Mouse (Mus musculus): Measurements from ENCODE around the gene Auts2. TPM values are rescaled to one million over a fixed set of nuclear protein-coding genes. Genes with fewer than 3 reads are reported as not detected.

The Auts2 gene
- polyA plus RNA-seq, 1 experiment, result 0.01 TPM

GRCm38 (mm10) chr5:132385244-132385855 is 157.8 kb downstream of the Auts2 start:
- Histone ChIP-seq H3K27me3 (ENCODE audit: control insufficient read depth) (no peaks in the 10 kb centered on the region), H3K36me3 (ENCODE audit: control insufficient read depth) (no peaks in the 10 kb centered on the region)
- TF ChIP-seq TAL1 (IDR thresholded peaks at IDR 0.05; ENCODE audit: low read length), result no peak
- no peak for TF ChIP-seq GATA1 (IDR thresholded peaks at IDR 0.05; ENCODE audit: low read length)

GRCm38 (mm10) chr5:132380261-132380660 is 162.9 kb downstream of the Auts2 start:
- Histone ChIP-seq H3K9me3 (ENCODE audit: control insufficient read depth, low read length) (no peaks in the 10 kb centered on the region), H3K27me3 (ENCODE audit: control insufficient read depth) (no peaks in the 10 kb centered on the region), H3K36me3 (ENCODE audit: control insufficient read depth) (no peaks in the 10 kb centered on the region)

More at GRCm38 (mm10) chr5:132385244-132385855, 157.8 kb downstream of the Auts2 start:
- Histone ChIP-seq H3K9me3 (ENCODE audit: control insufficient read depth, low read length) (no peaks in the 10 kb centered on the region), H3K4me1 (ENCODE audit: control insufficient read depth) (no peaks in the 10 kb centered on the region), H3K4me3 (replicated peaks) (no peak overlapping the region)

DNA sequence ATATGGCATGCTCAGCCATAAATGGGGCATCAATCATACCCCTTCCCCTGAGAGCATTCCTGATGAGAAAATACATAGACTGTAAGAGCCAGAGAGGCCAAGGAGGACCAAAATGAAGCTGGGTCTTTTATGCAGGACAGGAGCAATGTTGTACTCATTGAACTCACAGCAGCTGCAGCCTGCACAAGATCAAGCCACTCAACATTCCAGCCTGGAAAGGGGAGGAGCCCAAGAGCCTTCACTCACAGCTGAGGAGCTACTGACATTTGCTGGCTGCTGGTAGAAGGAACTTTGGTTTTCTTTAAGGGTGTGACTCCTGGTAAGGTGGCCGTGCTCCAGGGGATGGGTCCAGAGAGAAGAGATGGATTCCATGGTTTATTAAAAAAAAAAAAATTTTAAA is 164.2 kb downstream of the Auts2 start:
- TF ChIP-seq TAL1 (IDR thresholded peaks at IDR 0.05; ENCODE audit: low read length) (no peak), GATA1 (IDR thresholded peaks at IDR 0.05; ENCODE audit: low read length) (no peak)
- H3K9me3 ChIP-seq (ENCODE audit: control insufficient read depth, low read length), result no peaks in the 10 kb centered on the region
- no peaks in the 10 kb centered on the region for H3K27me3 ChIP-seq (ENCODE audit: control insufficient read depth)
- H3K4me1 ChIP-seq (ENCODE audit: control insufficient read depth), result no peaks in the 10 kb centered on the region
- H3K4me3 ChIP-seq (replicated peaks), result no peak overlapping the region
- H3K36me3 ChIP-seq (ENCODE audit: control insufficient read depth), result no peaks in the 10 kb centered on the region

More at GRCm38 (mm10) chr5:132380261-132380660, 162.9 kb downstream of the Auts2 start:
- Histone ChIP-seq H3K4me1 (ENCODE audit: control insufficient read depth) (no peaks in the 10 kb centered on the region), H3K4me3 (replicated peaks) (no peak overlapping the region)
- TF ChIP-seq GATA1 (IDR thresholded peaks at IDR 0.05; ENCODE audit: low read length) (no peak), TAL1 (IDR thresholded peaks at IDR 0.05; ENCODE audit: low read length) (no peak)

GRCm38 (mm10) chr5:132375130-132375529 is 168.0 kb downstream of the Auts2 start:
- TF ChIP-seq TAL1 (IDR thresholded peaks at IDR 0.05; ENCODE audit: low read length) (no peak), GATA1 (IDR thresholded peaks at IDR 0.05; ENCODE audit: low read length) (no peak)
- H3K9me3 ChIP-seq (ENCODE audit: control insufficient read depth, low read length), result no peaks in the 10 kb centered on the region
- no peak overlapping the region for H3K4me3 ChIP-seq (replicated peaks)
- H3K27me3 ChIP-seq (ENCODE audit: control insufficient read depth), result no peaks in the 10 kb centered on the region
- peaks cover 7% of the 10 kb centered on the region; the same call in 1 of the 2 replicates for H3K4me1 ChIP-seq (ENCODE audit: control insufficient read depth)
- no peaks in the 10 kb centered on the region for H3K36me3 ChIP-seq (ENCODE audit: control insufficient read depth)

DNA sequence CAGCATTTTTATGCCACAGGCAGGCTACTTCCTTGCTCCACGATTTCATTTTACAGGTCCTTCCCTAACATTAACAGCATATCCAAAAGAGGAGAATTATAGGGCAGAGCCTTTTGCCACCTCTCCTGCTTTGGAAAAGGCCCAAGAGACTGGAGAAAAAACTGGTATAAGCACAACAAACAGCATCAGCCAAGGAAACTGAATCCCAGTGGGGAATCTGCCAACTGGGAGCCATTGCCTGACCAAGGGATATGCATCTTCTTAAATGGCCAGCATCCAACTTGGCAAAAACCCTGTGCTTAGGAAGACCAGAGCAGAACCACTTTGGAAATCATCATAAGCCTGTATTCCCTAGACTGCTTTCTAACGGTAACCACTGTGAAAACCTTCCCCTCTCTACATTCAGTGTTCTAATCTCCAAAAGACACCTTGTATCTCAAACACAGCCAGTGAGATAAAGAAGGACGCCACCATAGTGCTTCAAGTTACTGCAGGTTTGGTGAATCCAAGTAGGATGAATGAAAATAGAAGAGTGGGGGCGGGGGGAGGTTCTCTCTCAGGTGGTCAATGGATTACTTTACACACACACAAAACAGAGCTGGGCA is 169.6 kb downstream of the Auts2 start:
- Histone ChIP-seq H3K4me3 (replicated peaks) (no peak overlapping the region), H3K36me3 (ENCODE audit: control insufficient read depth) (no peaks in the 10 kb centered on the region), H3K27me3 (ENCODE audit: control insufficient read depth) (no peaks in the 10 kb centered on the region), H3K9me3 (ENCODE audit: control insufficient read depth, low read length) (no peaks in the 10 kb centered on the region), H3K4me1 (ENCODE audit: control insufficient read depth) (peaks cover 7% of the 10 kb centered on the region; the same call in 1 of the 2 replicates)
- TF ChIP-seq TAL1 (IDR thresholded peaks at IDR 0.05; ENCODE audit: low read length) (no peak), GATA1 (IDR thresholded peaks at IDR 0.05; ENCODE audit: low read length) (no peak)

GRCm38 (mm10) chr5:132372605-132373004 is 170.5 kb downstream of the Auts2 start:
- H3K9me3 ChIP-seq (ENCODE audit: control insufficient read depth, low read length), result no peaks in the 10 kb centered on the region
- H3K4me1 ChIP-seq (ENCODE audit: control insufficient read depth), result peaks cover 7% of the 10 kb centered on the region; the same call in 1 of the 2 replicates
- TF ChIP-seq GATA1 (IDR thresholded peaks at IDR 0.05; ENCODE audit: low read length) (no peak), TAL1 (IDR thresholded peaks at IDR 0.05; ENCODE audit: low read length) (no peak)
- no peaks in the 10 kb centered on the region for H3K36me3 ChIP-seq (ENCODE audit: control insufficient read depth)
- no peak overlapping the region for H3K4me3 ChIP-seq (replicated peaks)
- H3K27me3 ChIP-seq (ENCODE audit: control insufficient read depth), result no peaks in the 10 kb centered on the region

DNA sequence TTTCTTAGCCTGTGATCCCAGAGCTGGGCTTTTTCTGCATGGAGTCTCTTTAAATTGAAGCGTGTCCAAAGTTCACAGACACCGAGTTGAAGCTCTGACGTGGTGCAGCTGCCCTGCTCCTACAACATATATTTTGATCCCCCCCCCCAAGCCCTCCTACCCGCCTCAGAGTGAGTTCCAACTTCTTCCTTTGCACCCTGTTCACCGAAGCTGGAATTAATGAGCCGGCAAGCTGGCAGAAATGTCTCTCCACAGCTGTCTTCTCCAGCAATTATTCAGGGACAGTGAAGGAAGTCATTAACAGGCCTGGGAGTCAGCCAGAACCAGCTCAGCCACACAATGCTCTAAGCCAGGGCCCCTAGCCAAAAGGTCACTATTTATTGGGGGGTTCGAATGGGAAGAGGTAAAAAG is 174.5 kb downstream of the Auts2 start:
- Histone ChIP-seq H3K9me3 (ENCODE audit: control insufficient read depth, low read length) (no peaks in the 10 kb centered on the region), H3K36me3 (ENCODE audit: control insufficient read depth) (no peaks in the 10 kb centered on the region), H3K4me1 (ENCODE audit: control insufficient read depth) (peaks cover 5% of the 10 kb centered on the region; the same call in 1 of the 2 replicates), H3K27me3 (ENCODE audit: control insufficient read depth) (no peaks in the 10 kb centered on the region), H3K4me3 (replicated peaks) (no peak overlapping the region)
- TF ChIP-seq TAL1 (IDR thresholded peaks at IDR 0.05; ENCODE audit: low read length), result no peak
- no peak for TF ChIP-seq GATA1 (IDR thresholded peaks at IDR 0.05; ENCODE audit: low read length)

DNA sequence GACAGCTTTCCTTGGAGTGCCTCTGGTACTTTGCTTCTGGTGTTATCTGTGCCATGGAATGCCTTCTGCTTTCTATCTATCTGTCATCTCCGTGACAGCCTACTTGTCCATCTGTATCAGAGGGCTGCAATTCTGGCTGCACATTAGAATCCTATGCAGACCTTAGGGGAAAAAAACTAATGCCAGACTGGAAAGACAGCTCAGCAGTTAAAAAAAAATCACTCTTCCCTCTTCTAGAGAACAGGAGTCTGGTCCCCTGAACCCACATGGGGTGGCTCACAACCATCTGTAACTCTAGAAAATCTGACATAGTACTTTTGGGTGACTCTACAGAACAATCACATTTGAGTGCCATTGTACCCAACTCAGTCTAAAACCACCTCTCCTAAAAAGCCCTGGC is 181.9 kb downstream of the Auts2 start:
- H3K9me3 ChIP-seq (ENCODE audit: control insufficient read depth, low read length), result no peaks in the 10 kb centered on the region
- H3K27me3 ChIP-seq (ENCODE audit: control insufficient read depth), result no peaks in the 10 kb centered on the region

GRCm38 (mm10) chr5:132357726-132358125 is 185.4 kb downstream of the Auts2 start:
- Histone ChIP-seq H3K27me3 (ENCODE audit: control insufficient read depth) (no peaks in the 10 kb centered on the region), H3K36me3 (ENCODE audit: control insufficient read depth) (no peaks in the 10 kb centered on the region), H3K4me3 (replicated peaks) (no peak overlapping the region), H3K4me1 (ENCODE audit: control insufficient read depth) (no peaks in the 10 kb centered on the region), H3K9me3 (ENCODE audit: control insufficient read depth, low read length) (no peaks in the 10 kb centered on the region)
- TF ChIP-seq GATA1 (IDR thresholded peaks at IDR 0.05; ENCODE audit: low read length) (no peak), TAL1 (IDR thresholded peaks at IDR 0.05; ENCODE audit: low read length) (no peak)

More for the DNA sequence above, 181.9 kb downstream of the Auts2 start:
- H3K36me3 ChIP-seq (ENCODE audit: control insufficient read depth), result no peaks in the 10 kb centered on the region
- TF ChIP-seq GATA1 (IDR thresholded peaks at IDR 0.05; ENCODE audit: low read length), result no peak
- no peak for TF ChIP-seq TAL1 (IDR thresholded peaks at IDR 0.05; ENCODE audit: low read length)
- H3K4me1 ChIP-seq (ENCODE audit: control insufficient read depth), result no peaks in the 10 kb centered on the region
- no peak overlapping the region for H3K4me3 ChIP-seq (replicated peaks)
